Mouse (Mus musculus) myocyte (in vitro differentiated cells): ENCODE measurements around the gene Aff4. TPM values are rescaled to one million over a fixed set of nuclear protein-coding genes. Genes with fewer than 3 reads are reported as not detected.

Source experiments
- H3K27me3 ChIP-seq: one replicate; pipeline ENCODE4 v1.6.1; 2011; ENCODE audit not compliant: control insufficient read depth, insufficient read depth, insufficient read length
- H3K36me3 ChIP-seq: one replicate; pipeline ENCODE4 v1.6.1; 2011; ENCODE audit not compliant: control insufficient read depth, insufficient read depth
- H3K4me2 ChIP-seq: one replicate; pipeline ENCODE4 v1.6.1; 2011; ENCODE audit warnings: low read depth, control low read depth
- H3K4me3 ChIP-seq: one replicate; pipeline ENCODE4 v1.5.1; 2011; ENCODE audit warnings: mild to moderate bottlenecking, control low read depth, moderate library complexity
- H3K79me2 ChIP-seq: one replicate; pipeline ENCODE4 v1.6.1; 2011; ENCODE audit not compliant: control insufficient read depth, insufficient read depth
- H3ac ChIP-seq: one replicate; pipeline ENCODE4 v1.6.1; 2011; ENCODE audit not compliant: control insufficient read depth, insufficient read length
- CEBPB ChIP-seq: IDR thresholded peaks from 2 replicates; pipeline ENCODE4 v1.6.1; 2011; ENCODE audit warnings: mild to moderate bottlenecking, moderate library complexity; ENCODE audit not compliant: poor library complexity, insufficient read depth, severe bottlenecking
- E2F4 ChIP-seq: IDR thresholded peaks from one replicate; pipeline ENCODE4 v1.6.1; 2011; ENCODE audit warnings: mild to moderate bottlenecking, control low read depth, moderate library complexity; ENCODE audit not compliant: insufficient read depth
- MAX ChIP-seq: IDR thresholded peaks from one replicate; pipeline ENCODE4 v1.6.1; 2011; ENCODE audit warnings: low read depth, mild to moderate bottlenecking, control low read depth
- MYOD1 ChIP-seq, 3 experiments: IDR thresholded peaks; one replicate each; pipeline ENCODE4 v1.6.1; 2011; ENCODE audit warnings: control low read depth in 2 of 3, low read depth in 2 of 3, mild to moderate bottlenecking in 2 of 3, moderate library complexity in 1 of 3; ENCODE audit not compliant: insufficient read length in 2 of 3, control insufficient read depth in 1 of 3
- MYOG ChIP-seq, 3 experiments: IDR thresholded peaks; one replicate each; pipeline ENCODE4 v1.6.1; 2011; ENCODE audit warnings: control low read depth in 2 of 3, low read depth in 2 of 3, mild to moderate bottlenecking in 2 of 3; ENCODE audit not compliant: insufficient read length in 2 of 3, control insufficient read depth in 1 of 3, insufficient read depth in 1 of 3
- POLR2A ChIP-seq: IDR thresholded peaks from one replicate; pipeline ENCODE4 v1.6.1; 2011; ENCODE audit warnings: low read depth, mild to moderate bottlenecking, control low read depth, moderate library complexity; ENCODE audit not compliant: insufficient read length
- POLR2AphosphoS2 ChIP-seq: IDR thresholded peaks from one replicate; pipeline ENCODE4 v1.6.1; 2011; ENCODE audit warnings: low read depth, control low read depth; ENCODE audit not compliant: insufficient read length
- REST ChIP-seq: IDR thresholded peaks from one replicate; pipeline ENCODE4 v1.6.1; 2011; ENCODE audit warnings: mild to moderate bottlenecking, control low read depth, moderate library complexity; ENCODE audit not compliant: insufficient read depth, insufficient read length
- SRF ChIP-seq: IDR thresholded peaks from one replicate; pipeline ENCODE4 v1.6.1; 2011; ENCODE audit warnings: low read depth; ENCODE audit not compliant: control insufficient read depth, insufficient read length
- TCF12 ChIP-seq: IDR thresholded peaks from one replicate; pipeline ENCODE4 v1.6.1; 2011; ENCODE audit warnings: mild to moderate bottlenecking, control low read depth; ENCODE audit not compliant: poor library complexity, insufficient read depth, severe bottlenecking
- TCF3 ChIP-seq: IDR thresholded peaks from one replicate; pipeline ENCODE4 v1.6.1; 2011; ENCODE audit warnings: low read depth, control low read depth; ENCODE audit not compliant: insufficient read length
- USF1 ChIP-seq: IDR thresholded peaks from one replicate; pipeline ENCODE4 v1.6.1; 2011; ENCODE audit warnings: low read depth, mild to moderate bottlenecking, control low read depth, moderate library complexity
- polyA plus RNA-seq: library from polyadenylated mRNA; unstranded; fragments of >200 nt; fragmentation: generic; extraction: Trizol; gene quantifications from one replicate; pipeline ENCODE4 v1.2.1, GENCODE M21; 2012; ENCODE audit warnings: missing spikeins

The Aff4 gene
- polyA plus RNA-seq, 1 experiment, result 15.6 TPM

DNA sequence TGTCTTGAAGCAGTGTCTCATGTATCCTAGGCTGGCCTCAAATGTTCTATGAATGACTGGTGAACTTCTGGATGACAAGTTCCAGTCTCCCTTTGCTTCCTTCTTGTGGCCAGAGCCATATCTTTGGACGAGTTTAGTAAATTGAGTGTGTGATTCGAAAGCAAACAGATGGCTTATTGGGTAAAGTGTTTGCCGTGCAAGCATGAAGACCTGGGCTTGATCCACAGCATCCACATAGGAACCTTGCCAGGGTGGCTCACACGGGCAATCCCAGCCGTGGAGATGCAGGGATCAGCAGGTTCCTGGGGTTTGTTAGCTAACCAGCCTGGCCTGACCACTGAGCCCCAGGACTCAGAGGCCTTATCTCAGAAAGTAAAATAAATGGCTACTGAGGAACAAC is 102.4 kb downstream of the Aff4 start:
- Histone ChIP-seq H3K4me2 (no peak overlapping the region), H3ac (no peak overlapping the region), H3K4me3 (no peak overlapping the region), H3K27me3 (peaks cover 8% of the 10 kb centered on the region), H3K79me2 (no peaks in the 10 kb centered on the region), H3K36me3 (no peaks in the 10 kb centered on the region)
- TF ChIP-seq USF1 (no peak), TCF12 (no peak), CEBPB (no peak), E2F4 (no peak), MYOD1 (IDR thresholded peaks at IDR 0.05; ENCODE audit: control insufficient read depth in 1 of 3, insufficient read length in 2 of 3, low read depth in 2 of 3) (no peak), TCF3 (no peak), REST (no peak), POLR2AphosphoS2 (no peak), SRF (no peak), MYOG (IDR thresholded peaks at IDR 0.05; ENCODE audit: control insufficient read depth in 1 of 3, insufficient read depth in 1 of 3, insufficient read length in 2 of 3, low read depth in 2 of 3) (no peak), POLR2A (no peak), MAX (no peak)

DNA sequence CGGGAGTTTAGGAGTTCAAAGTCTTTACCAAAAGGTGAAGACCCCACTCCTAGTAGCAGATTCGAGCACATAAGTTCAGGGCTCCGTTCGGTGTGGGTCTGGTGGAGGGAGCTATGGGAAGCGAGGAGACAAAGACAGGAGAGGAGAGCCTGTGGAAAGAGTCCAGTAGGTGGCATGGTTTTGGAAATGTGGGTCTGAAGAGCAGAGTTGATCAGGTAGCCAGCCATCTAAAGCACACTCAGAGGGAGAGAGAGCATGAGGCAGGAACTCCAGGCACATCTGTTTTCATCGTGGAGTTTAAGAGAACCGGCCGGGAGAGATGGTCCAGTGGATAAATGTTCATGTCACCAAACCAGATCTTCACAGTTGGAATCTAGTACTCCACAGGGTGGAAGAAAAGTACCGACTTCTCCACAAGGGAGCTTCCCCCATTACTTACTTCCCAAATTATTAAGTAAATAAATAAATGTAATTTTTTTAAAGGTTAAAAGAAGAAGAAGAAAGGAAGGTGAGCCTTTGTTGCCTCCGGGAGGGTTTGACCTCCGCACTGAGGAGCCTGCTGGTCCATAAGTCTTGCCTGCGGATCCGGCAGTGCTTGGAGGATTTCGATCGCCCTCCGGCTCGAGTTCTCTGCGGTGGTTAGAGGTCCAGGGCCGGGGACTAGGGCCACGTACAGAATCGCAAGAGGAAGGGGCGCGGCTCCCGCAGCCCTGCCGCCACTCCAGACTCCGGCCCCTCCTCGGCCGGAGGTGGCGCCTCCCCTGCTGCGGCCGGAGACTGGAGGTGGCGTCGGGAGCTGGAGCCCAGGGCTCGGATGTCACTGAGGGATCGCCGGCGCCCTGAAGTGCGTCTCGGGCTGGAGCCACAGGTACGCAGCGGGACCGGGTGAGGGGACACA is 106.1 kb downstream of the Aff4 start, which contains the start of the genes Gm10447 and Shroom1:
Gene Gm10447, minus strand, starts transcription at position 637 of the 898 bp plus-strand sequence.
Gene Shroom1, plus strand, starts transcription at position 732 of the 898 bp plus-strand sequence.
- TF ChIP-seq CEBPB (no peak), SRF (no peak), REST (no peak), MYOD1 (IDR thresholded peaks at IDR 0.05; ENCODE audit: control insufficient read depth in 1 of 3, insufficient read length in 2 of 3, low read depth in 2 of 3) (no peak), MYOG (IDR thresholded peaks at IDR 0.05; ENCODE audit: control insufficient read depth in 1 of 3, insufficient read depth in 1 of 3, insufficient read length in 2 of 3, low read depth in 2 of 3) (no peak), POLR2AphosphoS2 (no peak), POLR2A (peak; percentile 61)

DNA sequence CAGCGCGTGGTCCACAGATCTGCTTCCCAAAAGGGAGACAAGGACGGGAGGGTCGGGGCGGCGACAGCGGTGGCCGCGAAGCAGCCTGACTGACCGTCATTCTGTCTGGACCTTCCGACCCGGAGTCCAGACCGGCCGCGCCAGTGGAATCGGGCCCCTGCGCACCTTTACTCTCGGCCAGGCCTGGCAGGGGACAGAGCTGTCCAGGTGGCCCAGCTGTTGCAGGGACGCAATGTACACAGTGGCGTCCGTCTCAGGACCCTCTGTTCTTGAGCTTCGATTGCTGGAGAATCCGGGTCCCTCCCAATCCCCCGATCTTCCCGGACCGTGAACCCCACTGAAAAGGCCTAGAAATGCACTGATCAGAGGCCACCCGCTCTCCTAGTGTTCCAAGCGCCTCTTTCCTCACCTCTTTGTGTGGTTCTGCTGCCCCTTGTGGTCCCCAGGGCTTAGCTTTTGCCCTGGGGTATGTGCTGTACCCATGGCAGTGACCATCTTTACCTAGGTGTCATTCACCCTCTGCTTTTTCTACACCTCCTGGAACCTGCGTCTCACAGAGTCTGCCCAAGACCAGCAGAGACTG is 106.8 kb downstream of the Aff4 start:
- no peaks in the 10 kb centered on the region for H3K79me2 ChIP-seq
- no peaks in the 10 kb centered on the region for H3K27me3 ChIP-seq
- peak in 1 of 3 experiments; percentile 1 for TF ChIP-seq MYOD1 (IDR thresholded peaks at IDR 0.05; ENCODE audit: control insufficient read depth in 1 of 3, insufficient read length in 2 of 3, low read depth in 2 of 3)
- TF ChIP-seq POLR2AphosphoS2, result no peak
- H3K36me3 ChIP-seq, result no peaks in the 10 kb centered on the region
- no peak overlapping the region for H3ac ChIP-seq
- H3K4me2 ChIP-seq, result peak overlapping the region; percentile 71
- peak overlapping the region; percentile 25 for H3K4me3 ChIP-seq

More for the DNA sequence above, 106.1 kb downstream of the Aff4 start, which contains the start of the genes Gm10447 and Shroom1:
- no peaks in the 10 kb centered on the region for H3K27me3 ChIP-seq
- peak within 1 kb of the TSS; percentile 25 for H3K4me3 ChIP-seq
- H3K4me2 ChIP-seq, result peak within 1 kb of the TSS; percentile 71
- no peaks in the 10 kb centered on the region for H3K36me3 ChIP-seq
- no peaks in the 10 kb centered on the region for H3K79me2 ChIP-seq
- no peak within 1 kb of the TSS for H3ac ChIP-seq

DNA sequence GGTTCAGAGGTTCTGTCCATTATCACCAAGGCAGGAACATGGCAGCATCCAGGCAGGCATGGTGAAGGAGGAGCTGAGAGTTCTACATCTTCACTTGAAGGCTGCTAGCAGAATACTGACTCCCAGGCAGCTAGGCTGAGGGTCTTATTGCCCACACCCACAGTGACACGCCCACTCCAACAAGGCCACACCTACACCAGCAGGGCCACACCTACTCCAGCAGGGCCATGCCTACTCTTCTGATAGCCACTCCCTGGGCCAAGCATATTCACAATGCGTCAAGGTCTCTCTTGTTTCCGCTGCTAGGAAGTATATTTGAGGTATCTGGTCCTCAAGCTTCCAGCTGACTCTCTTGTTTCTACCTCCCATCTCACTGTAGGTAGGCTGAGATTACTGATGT is 108.4 kb downstream of the Aff4 start:
- Histone ChIP-seq H3ac (no peak overlapping the region), H3K4me2 (no peak overlapping the region), H3K4me3 (no peak overlapping the region), H3K79me2 (no peaks in the 10 kb centered on the region), H3K27me3 (no peaks in the 10 kb centered on the region), H3K36me3 (no peaks in the 10 kb centered on the region)
- TF ChIP-seq TCF12 (no peak), USF1 (no peak), E2F4 (no peak), MYOG (IDR thresholded peaks at IDR 0.05; ENCODE audit: control insufficient read depth in 1 of 3, insufficient read depth in 1 of 3, insufficient read length in 2 of 3, low read depth in 2 of 3) (no peak), CEBPB (no peak), REST (no peak), SRF (no peak), MAX (no peak), MYOD1 (IDR thresholded peaks at IDR 0.05; ENCODE audit: control insufficient read depth in 1 of 3, insufficient read length in 2 of 3, low read depth in 2 of 3) (no peak), TCF3 (no peak), POLR2A (no peak), POLR2AphosphoS2 (no peak)

DNA sequence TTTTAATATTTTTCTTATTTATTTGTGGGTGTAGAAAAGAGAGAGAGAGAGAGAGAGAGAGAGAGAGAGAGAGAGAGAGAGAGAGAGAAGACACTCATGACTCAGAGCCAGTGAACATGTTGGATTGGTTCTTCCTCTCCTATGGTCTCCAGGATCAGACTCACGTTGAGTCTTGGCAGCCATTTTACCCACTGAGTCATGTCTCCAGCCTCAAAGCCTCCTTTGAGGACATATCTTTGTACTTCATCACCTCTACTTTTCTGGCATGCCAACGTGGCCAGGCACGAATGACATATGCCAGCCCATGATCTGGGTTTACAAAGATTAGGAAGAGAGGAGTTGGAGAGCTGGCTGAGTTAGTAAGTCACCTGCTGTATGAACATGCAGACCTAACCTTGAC is 109.6 kb downstream of the Aff4 start:
- Histone ChIP-seq H3K27me3 (no peaks in the 10 kb centered on the region), H3K4me3 (no peak overlapping the region), H3K4me2 (no peak overlapping the region), H3K79me2 (no peaks in the 10 kb centered on the region), H3K36me3 (no peaks in the 10 kb centered on the region), H3ac (no peak overlapping the region)
- TF ChIP-seq TCF3 (no peak), CEBPB (no peak), MYOG (IDR thresholded peaks at IDR 0.05; ENCODE audit: control insufficient read depth in 1 of 3, insufficient read depth in 1 of 3, insufficient read length in 2 of 3, low read depth in 2 of 3) (no peak), REST (no peak)
